Mouse (Mus musculus): ENCODE measurements around the gene Slc25a45.

Gene Slc25a45

DNA sequence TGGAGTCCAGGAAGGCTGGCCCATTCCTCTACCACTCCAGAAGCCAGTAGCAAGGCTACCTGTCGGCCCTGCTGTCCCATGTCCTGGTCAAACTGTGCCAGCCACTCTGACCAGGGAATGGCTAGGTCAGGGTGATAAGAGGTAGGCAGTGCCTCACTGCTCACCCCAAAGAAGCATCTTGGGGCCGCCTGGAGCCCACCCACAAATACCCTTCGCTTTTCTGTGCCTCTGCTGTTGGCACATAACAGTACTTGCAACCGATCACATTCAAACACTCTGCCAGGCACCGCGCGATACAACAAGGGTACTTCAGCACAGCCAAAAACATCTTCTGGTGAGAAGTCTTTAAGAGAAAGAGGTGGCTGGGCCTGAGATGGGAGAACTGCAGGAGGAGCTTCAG is 14.7 kb downstream of the Slc25a45 start:
- no peak for DNase-seq (ENCODE audit: low read depth, low spot score)

DNA sequence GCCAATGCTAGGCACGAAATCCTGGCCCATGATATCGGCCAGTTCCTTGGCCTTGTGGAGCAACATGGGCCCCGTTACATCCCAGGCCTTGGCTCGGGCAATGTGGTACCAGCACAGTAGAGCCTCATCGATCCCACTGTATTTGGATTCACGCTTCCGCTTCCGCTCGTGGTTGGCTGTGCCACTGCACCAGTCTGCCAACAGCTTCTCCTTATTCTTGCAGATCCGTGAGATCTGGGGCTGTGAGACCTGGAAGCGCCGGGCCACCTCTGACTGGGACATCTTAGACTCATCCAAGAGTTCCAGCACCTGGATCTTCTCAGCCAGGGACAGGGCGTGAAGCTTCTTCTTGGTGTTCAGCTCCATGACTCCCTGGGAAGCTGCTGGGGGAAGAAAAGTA is 15.1 kb downstream of the Slc25a45 start:
- DNase-seq (ENCODE audit: low read depth, low spot score): no peak

DNA sequence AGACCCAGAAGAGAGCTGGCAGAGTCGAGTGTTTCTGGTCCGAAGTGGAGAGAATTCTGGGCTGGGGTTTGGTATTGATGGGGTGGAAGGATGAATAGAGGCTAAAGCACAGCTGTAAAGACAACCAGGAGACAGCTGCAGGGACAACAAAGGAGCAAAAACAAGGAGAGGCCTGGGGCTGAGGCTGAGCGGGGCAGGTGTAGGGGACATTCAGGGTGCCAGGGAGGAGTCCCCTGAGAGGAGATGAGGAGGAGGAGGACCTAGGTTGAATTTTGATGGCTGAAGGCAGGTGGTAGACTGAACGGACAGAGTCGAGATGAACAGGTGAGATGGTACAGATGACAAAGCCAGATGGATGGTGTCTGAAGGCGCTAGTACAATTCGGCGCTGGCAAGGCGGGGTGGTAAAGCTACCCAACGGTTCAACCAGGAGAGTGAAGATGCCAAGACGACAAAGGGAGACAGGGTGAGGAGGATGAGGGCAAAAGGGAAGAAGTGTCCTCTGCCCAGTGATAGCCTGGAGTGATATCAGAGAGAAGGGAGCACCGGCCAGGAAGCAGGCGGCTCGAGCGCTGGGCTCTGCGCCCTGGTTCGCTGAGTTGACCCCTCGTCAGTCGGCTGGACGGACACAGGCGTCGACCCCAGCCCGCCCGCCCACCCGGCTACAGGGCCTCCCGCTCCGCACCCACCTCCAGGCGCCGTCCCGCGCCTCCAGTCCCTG is 15.8 kb downstream of the Slc25a45 start:
- DNase-seq (ENCODE audit: low read depth, low spot score): no peak

DNA sequence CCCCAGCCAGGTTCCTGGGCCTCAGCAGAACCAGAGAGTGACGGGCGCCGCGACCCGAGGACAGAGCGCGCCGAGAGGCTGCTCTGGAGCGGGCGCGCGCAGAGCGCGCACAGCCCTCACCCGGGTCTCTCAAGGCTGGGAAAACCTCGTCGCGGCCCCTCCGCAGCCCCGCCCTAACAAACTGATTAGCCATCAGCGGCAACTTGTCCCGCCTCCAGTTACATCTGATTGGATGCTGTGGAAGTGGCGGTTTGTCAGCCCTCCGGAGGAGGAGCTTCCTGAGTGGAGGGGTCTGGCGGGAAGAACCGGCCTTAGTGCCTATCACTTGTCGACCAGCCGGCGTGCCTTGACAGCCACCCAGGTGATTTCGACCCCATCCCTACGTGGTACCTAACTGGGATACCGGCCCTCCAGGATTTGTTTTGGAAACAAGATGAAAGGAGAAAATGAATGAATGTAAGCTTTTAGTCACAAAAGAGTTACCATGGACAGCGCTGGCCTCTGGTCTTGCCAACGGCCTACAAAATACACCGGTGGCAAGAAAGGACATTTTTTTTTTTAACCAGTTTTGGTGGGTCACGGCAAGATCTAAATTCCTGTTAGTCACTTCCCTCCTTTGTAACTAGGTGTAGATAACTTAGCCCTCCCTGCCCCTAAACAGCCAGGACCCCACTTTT is 16.5 kb downstream of the Slc25a45 start, which contains the start of gene Tigd3:
Tigd3 (minus strand) TSS at position 148 of the 677 bp plus-strand sequence.
- DNase-seq (ENCODE audit: low read depth, low spot score): peak; percentile 93

DNA sequence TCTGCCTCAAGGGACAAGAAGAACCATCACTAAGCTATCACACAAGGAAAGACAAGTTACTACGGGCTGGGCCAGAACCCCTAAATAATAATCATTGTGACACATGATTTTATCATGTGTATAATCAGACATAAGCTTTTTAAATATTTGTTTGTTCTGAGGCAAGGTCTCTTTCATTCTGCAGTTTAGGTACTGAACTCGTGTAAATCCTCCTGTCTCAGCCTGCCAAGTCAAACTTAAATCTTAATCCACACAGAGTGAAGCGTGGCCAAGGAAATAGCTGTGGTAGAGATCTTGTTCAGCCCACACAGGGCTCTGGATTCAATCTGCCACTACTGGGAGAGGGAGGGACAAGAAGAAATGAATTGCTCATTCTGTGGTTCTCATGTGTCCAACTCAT is 29.7 kb downstream of the Slc25a45 start:
- DNase-seq (ENCODE audit: low read depth, low spot score): no peak

DNA sequence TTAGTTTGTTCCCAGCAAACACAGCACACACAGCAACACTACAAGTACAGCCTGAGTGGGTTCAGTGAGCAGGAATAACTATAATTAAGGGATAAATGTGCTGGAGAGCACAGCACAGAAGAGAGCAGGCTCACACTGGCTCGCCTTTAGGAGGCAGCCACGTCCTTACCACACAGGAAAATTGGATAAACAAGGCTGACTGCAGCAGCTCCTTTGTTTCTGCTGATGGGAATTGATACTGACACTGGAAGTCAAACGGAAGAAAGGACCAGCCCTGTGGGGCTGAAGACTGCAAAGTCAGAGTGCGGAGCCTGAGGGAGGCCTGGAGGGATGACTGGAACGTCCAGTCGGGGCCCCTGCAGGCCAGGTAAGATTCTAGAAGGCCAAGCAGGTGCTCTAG is 32.6 kb downstream of the Slc25a45 start:
- DNase-seq (ENCODE audit: low read depth, low spot score): no peak

DNA sequence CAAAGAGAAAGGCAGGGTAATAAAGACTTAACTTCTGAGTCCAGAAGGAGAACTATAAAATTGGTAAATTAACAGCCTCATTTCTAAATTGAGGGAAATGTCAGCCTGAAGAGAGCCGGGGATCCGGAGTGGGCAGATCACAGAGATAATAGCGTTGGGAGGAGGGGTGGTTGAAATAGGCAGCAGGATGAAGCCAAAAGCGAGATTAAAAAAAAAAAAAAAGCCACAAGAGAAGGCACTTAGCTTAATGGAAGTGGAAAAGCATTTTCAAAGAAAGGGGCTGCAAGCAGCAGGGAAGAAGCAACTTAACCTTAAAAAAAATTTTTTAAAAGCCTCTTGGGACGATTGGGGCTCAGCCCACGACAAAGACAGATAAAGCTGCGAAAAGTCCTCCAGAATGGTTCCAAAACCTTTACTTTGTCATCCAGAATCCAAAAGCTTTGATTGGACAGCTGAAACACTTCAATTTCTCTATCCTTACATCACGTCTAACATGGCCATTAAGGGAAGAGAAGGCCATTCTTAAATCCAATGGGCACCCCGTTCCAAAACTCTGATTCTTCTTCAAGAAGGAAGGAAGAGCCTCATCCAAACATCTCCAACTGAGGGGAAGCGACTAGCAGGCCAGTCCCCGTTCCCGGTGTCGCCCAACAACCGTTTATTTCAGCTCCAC is 34.0 kb downstream of the Slc25a45 start:
- DNase-seq (ENCODE audit: low read depth, low spot score): peak; percentile 49

DNA sequence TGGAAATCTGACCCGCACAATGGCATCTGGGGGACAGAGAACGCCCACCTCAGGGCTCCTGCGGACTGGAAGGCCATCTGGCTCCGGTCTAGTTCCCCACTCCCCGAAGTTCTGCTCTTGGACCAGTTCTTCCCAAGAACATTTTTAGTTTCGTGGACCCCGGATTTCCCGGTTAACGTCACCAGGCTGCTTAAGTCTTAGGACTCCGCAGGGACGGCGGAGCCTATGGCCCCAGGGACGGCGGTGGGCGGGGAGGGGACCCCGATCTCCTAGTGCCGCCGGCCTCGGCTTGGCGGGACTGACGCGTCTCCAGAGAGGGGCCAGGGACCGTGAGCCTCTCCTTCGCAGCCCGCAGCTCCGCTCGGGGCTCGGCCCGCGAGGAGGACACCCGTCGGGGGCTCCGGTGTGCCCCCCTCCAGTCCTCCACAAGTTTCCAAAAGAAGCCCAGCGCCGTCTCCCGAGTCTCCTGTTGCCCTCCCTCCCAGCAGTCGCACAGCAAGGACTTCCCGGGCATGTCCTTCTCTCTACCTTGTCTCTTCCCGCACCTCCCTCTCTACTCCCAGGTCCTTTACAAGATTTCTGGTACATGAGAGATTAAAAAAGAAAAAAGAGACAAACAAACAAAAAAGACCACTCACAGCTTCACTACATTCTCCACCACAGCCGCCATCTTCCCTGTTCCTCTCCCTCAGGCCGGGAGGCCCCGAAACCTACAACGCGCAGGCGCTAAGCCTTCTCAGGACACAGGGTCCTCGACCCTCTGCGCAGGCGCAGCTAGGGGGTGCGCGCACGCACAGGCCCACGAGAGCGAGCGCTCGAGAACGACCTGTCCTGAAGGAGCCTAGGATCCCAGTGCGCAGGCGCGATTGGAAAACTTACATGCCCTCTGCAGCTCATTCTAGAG is 34.7 kb downstream of the Slc25a45 start:
- peak; percentile 99 for DNase-seq (ENCODE audit: low read depth, low spot score)

DNA sequence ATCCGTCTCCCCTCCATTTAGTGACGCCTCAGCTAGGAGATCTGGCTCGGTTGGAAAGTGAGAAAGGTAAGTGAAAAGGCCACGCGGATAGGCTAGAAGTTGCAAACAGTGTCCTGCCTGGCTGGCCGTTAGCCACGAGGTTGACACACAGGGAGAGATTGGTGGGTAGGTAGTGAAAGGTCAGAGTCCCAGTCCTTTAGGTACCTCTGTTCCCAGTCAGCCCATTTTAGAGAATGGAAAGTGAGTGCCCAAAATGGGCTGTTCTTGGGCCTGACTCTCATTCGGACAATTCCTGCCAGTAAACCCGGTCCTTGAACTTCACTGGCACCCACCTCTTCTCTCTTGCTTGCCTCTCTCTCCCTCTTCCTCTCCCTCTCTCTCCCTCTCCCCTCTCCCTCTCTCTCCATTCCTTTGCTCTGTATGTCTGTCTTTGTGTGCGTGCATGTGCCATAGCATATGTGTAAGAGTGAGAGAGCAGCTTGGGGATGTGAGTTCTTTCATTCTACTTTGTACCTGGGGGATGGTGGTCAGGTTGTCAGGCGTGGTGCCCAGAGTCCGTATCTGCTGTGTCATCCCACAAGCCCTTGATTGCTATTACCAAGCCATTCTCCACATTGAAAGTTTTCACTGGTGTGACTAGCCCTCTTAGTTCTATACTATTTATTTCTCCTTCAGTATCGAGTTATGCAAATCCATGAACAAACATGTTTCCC is 35.6 kb downstream of the Slc25a45 start, which contains the start of gene Dpf2:
Dpf2 (minus strand) TSS at position 4 of the 713 bp plus-strand sequence.
- no peak for DNase-seq (ENCODE audit: low read depth, low spot score)

DNA sequence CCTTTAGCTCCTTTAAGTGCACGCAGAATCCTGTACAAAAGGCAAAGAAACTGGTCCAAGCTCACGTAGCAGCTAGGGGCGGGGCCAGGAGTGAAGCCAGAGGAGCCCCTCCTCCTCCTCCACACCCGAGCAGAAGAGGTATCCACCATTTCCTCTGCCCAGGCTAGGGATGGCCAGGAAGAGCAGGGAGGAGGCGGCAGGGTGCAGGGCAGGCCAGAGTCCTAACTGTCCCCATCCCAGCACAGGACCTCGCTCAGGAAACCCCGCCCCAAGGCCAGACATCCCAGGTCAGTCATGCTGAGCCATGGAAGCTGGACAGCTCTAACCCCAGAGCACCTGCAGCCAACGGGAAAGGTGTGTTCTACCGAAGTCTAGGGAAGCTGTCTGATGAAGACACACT is 44.1 kb downstream of the Slc25a45 start:
- no peak for DNase-seq (ENCODE audit: low read depth, low spot score)

DNA sequence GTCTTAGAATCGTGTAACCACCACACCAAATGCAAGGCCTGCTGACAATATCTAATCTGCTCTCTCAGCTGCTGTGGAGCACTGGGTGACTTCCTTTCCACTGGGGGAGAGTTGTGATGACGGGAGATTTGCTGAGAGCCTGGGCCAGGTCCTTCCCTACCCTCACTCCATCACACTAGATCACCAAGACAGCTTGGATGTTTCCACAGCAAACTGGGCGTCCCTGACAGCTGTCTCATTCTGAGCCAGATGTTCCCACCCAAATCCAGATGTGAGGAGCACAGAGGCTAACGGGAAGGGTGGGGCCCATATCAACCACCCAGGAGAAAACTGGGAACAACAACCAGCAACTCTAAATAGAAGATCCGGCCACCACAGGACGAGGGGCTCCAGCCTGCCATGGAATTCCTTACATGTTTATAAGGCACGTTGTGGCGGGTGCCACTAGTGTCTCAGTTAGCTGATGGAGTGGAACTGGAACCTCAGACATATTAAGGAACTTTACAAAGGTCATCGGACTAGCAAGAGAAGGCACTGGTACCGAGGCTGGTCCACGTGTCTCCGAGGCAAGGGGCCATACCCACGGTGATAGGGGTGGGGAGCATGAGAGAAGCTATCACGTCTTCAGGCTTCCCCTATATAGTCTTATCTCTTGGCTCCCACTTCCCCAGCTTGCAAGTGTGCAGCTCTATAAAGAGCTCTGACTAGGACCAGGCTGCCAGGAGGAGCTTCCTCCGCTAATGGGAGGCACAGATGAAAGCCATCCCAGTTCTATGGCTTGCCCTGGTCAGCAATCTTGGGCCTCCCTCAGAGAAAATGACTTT is 44.7 kb downstream of the Slc25a45 start:
- DNase-seq (ENCODE audit: low read depth, low spot score): no peak

DNA sequence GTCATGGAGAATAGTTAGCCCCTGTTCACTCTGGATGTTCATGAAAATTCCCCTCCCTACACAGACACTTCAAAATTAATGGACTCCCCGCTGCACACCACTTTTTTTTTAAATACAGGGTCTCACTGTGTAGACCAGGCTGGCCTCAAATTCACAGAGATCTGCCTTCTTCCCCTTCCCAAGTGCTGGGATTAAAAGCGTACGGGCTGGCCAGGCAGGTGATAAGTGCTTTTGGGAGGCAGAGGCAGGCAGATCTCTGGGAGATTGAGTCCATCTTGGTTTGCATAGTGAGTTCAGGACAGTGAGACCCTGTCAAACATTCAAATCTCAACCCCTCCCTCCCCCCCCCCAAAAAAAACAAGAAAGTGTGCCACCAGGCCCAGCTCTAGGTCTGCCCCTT is 45.4 kb downstream of the Slc25a45 start:
- no peak for DNase-seq (ENCODE audit: low read depth, low spot score)

DNA sequence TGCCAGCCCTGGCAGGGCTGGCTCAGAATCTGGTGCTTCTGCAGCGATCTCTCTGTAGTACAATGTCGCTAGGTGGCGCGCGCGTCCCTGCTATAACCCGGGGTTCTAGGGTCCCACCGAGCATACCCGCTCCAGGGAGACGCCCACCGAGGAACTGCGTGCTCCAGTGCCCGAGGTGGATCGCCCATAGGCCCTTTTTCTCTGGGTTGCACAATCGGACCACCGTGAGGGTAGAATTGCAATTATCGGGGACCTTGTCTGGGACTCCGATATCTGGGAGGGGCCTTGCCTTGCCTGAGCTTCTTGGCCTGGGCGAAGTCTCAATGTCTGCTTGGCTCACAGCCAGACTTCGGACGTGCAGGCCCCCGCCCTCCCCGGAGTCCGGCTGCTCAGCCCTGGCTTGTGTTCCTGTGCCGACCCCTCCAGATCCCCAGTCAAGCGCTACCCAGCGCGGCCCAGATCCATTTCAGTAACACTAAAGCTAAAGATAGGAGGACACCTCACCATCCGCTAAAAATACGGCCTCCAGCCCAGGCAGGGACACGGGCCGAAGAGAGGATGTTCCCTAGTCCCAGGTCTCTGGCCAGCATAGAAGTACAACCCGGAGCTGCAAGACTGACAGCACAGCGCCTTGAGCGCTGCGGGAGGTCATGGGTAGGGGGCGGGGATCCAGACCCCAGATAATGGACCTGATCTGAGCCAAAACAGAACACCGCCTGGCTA is 46.5 kb downstream of the Slc25a45 start:
- DNase-seq (ENCODE audit: low read depth, low spot score): peak; percentile 81

DNA sequence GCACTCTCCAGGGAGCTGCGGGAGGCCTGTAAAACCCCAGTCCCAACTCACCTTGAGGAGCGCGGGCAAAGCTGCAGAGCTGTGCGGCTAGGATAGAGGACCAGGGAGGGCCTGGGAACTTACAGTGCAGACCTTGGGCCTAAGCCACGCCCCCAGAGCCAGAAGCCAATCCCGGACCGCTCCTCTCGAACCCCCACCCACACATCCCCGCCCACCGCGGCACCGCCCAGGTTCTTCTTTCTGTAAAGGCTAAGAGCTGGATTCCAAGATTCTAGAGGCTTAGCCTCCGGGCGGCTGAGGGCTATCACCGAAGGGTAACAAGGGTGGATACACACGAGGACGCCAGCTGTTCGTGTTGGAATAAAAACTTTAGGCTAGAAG is 47.1 kb downstream of the Slc25a45 start, which contains the start of gene Cdc42ep2:
Cdc42ep2 (minus strand) TSS at position 104 of the 381 bp plus-strand sequence.
- peak; percentile 92 for DNase-seq (ENCODE audit: low read depth, low spot score)

DNA sequence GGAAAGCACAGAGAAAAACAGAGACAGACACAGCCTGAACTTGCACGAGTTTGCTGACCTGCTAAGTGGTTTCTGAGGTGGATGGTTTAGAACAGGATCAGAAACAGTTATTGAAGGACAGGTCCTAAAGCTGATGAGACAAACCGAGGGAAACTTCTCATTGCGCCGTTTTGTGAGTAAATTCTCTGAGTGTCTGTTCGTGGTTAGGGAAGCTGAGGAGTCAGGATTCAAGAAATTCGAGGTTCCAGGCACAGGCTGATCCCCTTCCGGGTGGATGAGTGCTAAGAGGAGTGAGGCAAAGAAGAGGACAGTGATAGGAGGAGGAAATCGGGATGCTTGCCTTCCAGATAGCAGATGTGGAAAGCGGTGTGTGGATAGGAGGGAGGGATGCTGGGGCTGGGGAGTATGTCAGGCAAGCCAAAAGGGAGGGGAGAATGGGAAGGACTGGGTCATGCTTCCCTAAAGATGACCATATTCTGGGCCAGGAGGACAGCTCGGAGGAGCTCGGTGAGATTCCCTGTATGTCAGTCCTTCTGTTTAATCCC is 47.8 kb downstream of the Slc25a45 start:
- DNase-seq (ENCODE audit: low read depth, low spot score): no peak

DNA sequence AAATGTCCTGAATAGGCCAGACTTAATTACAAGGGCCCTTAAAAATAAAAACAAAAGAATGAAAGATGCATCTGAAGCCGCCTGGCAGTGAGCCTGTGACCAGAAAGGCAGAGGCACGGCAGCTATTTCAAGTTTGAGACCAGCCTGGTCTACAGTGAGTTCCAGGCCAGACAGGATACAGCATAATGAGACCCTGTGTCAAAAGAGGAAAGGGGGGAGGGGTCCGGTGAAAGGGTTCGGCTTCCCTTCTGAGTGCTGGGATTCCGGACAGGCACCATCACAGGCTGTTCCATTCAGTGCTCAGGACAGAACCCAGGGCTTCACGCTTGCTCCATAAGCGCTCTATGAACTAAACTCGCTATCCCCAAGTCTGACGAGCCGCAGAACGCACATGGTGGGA is 49.4 kb downstream of the Slc25a45 start:
- no peak for DNase-seq (ENCODE audit: low read depth, low spot score)

DNA sequence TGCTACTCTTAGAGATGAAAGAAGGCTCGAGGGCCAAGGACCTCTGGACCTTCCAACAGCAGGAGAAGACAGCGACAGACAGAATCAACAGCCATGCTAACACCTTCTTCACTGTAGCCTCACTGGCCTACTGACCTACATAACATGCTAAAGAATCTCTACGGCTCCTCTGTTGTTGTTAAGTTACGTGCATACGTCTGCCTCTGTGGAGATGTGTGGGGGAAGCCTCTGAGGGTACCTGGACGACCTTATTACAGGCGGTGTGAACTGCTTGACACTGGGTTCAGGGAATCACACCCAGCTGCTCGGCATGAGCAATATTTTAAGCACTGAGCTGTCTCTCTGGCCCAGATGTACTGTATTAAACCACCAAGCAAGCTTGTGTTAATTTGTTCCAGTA is 49.9 kb downstream of the Slc25a45 start:
- DNase-seq (ENCODE audit: low read depth, low spot score): no peak

DNA sequence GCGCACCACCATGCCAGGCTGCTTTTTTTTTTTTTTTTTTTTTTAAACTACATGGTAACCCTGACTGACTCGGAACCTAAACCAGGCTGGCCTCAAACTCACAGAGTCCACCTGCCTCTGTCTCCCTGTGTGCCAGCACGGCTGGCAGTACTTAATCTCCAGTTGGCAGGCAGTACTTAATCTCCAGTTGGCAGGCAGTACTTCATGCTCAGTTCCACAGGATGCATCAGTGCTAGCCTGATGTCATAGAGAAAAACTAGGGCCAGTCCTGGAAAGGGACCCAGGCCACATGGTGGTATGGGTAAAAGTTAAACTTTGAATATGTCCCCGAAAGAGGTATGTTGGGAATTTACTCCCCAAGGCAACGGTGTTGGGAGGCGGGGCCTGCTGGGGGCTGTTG is 50.5 kb downstream of the Slc25a45 start:
- no peak for DNase-seq (ENCODE audit: low read depth, low spot score)

DNA sequence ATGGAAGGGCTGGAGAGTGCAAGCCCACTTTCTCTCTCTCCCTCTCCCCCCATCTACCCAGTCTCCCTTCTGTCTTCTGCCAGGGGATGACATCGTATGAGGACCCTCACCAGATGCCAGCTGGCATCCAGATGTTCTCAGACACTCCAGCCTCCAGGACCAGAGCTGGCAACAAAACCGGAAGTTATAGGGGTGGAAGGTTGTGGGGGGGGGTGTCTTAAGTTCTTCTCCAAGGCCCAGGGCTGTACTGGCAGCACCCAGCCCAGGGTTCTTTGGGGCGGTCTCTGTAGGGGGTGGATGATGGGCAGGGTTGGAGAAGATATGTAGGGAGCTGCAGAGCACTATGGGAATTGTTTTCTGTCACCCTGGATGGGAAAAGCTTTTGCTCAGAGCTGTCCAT is 50.9 kb downstream of the Slc25a45 start:
- DNase-seq (ENCODE audit: low read depth, low spot score): no peak

Data from CD4-positive helper T cell, adult 2 months (primary cell).